Mouse (Mus musculus): ENCODE measurements around the gene Gm45711. TPM values are rescaled to one million over a fixed set of nuclear protein-coding genes. Genes with fewer than 3 reads are reported as not detected.
A peak's percentile ranks its signal among the peaks of the same experiment; 100 is the strongest.

Gene Gm45711
- total and polyA plus RNA-seq, 3 experiments = not detected

DNA sequence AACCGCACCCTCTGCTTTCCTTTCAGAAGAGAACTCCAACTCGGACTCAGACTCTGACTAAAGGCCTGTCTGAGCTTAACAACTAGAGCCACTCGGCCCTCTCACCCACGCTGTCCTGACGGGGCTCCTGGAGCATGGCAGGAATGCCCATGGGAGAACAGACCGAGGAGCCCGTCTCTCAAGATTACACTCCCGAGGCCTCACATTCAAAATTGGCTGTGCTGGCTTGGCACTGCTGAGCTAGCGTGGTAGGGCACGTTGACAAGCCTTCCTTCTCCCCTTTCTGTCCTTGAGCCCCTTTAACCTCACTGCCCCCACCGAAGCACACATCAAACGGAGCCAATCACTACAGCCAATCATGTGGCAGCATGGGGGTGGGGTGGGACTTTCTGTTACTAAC, 36.8 kb upstream of the Gm45711 start:
- Histone ChIP-seq H3K4me1 (ENCODE audit: control insufficient read depth, insufficient read depth, low read length) (no peaks in the 10 kb centered on the region), H3K27ac (no peak overlapping the region), H3K27me3 (ENCODE audit: control insufficient read depth, insufficient read depth, low read length) (no peaks in the 10 kb centered on the region), H3K36me3 (ENCODE audit: control insufficient read depth, insufficient read depth, low read length) (no peaks in the 10 kb centered on the region), H3K4me3 (no peak overlapping the region), H3K9ac (ENCODE audit: low read depth, low read length) (no peak overlapping the region), H3K79me2 (replicated peaks; ENCODE audit: control insufficient read depth, insufficient read depth, low read length) (no peaks in the 10 kb centered on the region)
- intact Hi-C loops (cut with DNase I) = loop anchor here (5.0 kb wide), 1 partner anchor 166 kb away; no protein-coding TSS in a partner anchor
- WGBS = 42% methylated on average over 12 of the region's 12 CpGs
- DNase-seq = no peak
- no peak for TF ChIP-seq EP300 (IDR thresholded peaks at IDR 0.05; ENCODE audit: insufficient read depth, low read depth, low read length)
- TF ChIP-seq CTCF (IDR thresholded peaks at IDR 0.05) = no peak
- TF ChIP-seq POLR2A (IDR thresholded peaks at IDR 0.05; ENCODE audit: insufficient read depth, low read depth, low read length) = no peak

DNA sequence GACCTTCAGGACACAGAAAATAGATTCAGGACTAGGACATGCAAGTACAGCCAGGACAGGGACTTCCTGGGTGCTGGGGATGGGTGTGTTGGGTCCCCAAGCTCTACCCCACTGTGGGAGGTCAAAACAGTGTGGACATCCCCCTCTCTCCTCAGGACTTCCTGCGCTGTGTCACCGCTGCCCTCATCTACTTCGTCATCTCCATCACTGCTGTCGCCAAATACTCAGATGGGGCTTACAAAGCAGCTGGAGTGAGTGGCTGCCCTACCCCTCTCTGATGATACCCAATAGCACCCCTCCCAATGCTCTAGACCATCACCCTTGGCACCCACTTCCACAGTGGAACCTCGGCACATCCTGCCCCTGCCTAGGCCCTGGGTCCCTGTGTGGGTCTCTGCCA, 34.7 kb upstream of the Gm45711 start:
- no peaks in the 10 kb centered on the region for H3K79me2 ChIP-seq (replicated peaks; ENCODE audit: control insufficient read depth, insufficient read depth, low read length)
- H3K9ac ChIP-seq (ENCODE audit: low read depth, low read length) = no peak overlapping the region
- intact Hi-C loops (cut with DNase I) = loop anchor here (1.0 to 5.0 kb wide), 8 partner anchors 30 to 227 kb away; partner anchors contain the start of genes Car7, Cmtm4, Dync1li2 and Nae1
- H3K27ac ChIP-seq = no peak overlapping the region
- WGBS = 79% methylated on average over 5 of the region's 5 CpGs
- no peak overlapping the region for H3K4me3 ChIP-seq
- H3K4me1 ChIP-seq (ENCODE audit: control insufficient read depth, insufficient read depth, low read length) = peaks cover 2% of the 10 kb centered on the region; the same call in 1 of the 2 replicates
- no peaks in the 10 kb centered on the region for H3K27me3 ChIP-seq (ENCODE audit: control insufficient read depth, insufficient read depth, low read length)
- H3K36me3 ChIP-seq (ENCODE audit: control insufficient read depth, insufficient read depth, low read length) = no peaks in the 10 kb centered on the region
- TF ChIP-seq EP300 (IDR thresholded peaks at IDR 0.05; ENCODE audit: insufficient read depth, low read depth, low read length) (no peak), CTCF (IDR thresholded peaks at IDR 0.05) (no peak), POLR2A (IDR thresholded peaks at IDR 0.05; ENCODE audit: insufficient read depth, low read depth, low read length) (no peak)
- DNase-seq = no peak

DNA sequence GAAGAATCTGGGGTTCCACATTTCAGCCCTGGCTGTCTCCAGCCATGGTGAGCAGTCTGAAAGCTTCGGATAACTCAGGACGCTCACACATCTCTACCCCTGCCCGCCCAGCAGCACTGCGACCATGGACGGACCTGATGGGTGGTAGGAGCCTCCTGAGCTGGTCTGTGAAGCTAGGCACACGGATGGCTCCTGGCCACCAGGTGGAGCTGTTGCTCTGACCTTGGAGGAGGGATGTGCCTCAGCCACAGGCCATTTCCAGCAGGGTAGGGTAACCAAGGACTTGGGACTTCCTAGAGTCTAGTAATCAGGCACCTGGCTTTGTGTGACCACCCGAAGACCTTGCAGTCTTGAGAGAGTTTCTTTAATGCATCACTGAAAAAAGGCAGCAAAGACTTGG, 34.1 kb upstream of the Gm45711 start:
- Histone ChIP-seq H3K36me3 (ENCODE audit: control insufficient read depth, insufficient read depth, low read length) (no peaks in the 10 kb centered on the region), H3K4me1 (ENCODE audit: control insufficient read depth, insufficient read depth, low read length) (peaks cover 2% of the 10 kb centered on the region; the same call in 1 of the 2 replicates), H3K4me3 (no peak overlapping the region), H3K9ac (ENCODE audit: low read depth, low read length) (no peak overlapping the region), H3K79me2 (replicated peaks; ENCODE audit: control insufficient read depth, insufficient read depth, low read length) (no peaks in the 10 kb centered on the region), H3K27me3 (ENCODE audit: control insufficient read depth, insufficient read depth, low read length) (no peaks in the 10 kb centered on the region), H3K27ac (no peak overlapping the region)
- intact Hi-C loops (cut with DNase I) = loop anchor here (1.0 to 5.0 kb wide), 7 partner anchors 31 to 227 kb away; partner anchors contain the start of genes Car7, Cmtm4, Dync1li2 and Nae1
- peak; percentile 86 to 91 for DNase-seq
- 0 out of 2 replicates have a peak, but pooled peaks have one; percentile 24 for TF ChIP-seq POLR2A (IDR thresholded peaks at IDR 0.05; ENCODE audit: insufficient read depth, low read depth, low read length)
- peak; percentile 90 for TF ChIP-seq EP300 (IDR thresholded peaks at IDR 0.05; ENCODE audit: insufficient read depth, low read depth, low read length)
- TF ChIP-seq CTCF (IDR thresholded peaks at IDR 0.05) = peak; percentile 95
- 17% methylated on average over 7 of the region's 7 CpGs for WGBS

DNA sequence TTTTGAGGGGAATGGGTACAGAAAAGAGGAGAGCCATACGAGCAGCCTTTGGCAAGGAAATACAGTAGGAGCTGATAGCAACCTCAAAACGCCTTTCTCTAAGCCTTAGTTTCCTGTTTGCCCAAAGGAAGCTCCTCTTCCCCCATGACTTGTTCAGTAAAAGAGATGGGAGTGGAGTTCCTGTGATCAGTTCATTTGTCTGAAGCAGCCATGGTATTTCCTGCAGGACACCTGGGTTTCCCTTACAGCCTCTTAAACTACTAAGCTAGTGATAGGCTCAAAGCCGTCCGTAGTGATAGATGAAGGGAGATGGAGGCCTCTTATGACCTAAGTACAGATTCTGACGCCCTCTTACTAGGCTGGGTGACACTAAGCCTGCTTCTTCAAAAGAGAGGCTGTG, 32.5 kb upstream of the Gm45711 start:
- Histone ChIP-seq H3K27ac (peak overlapping the region; percentile 9; the same call in 1 of the 2 replicates), H3K36me3 (ENCODE audit: control insufficient read depth, insufficient read depth, low read length) (no peaks in the 10 kb centered on the region), H3K79me2 (replicated peaks; ENCODE audit: control insufficient read depth, insufficient read depth, low read length) (no peaks in the 10 kb centered on the region), H3K9ac (ENCODE audit: low read depth, low read length) (no peak overlapping the region), H3K4me3 (no peak overlapping the region), H3K27me3 (ENCODE audit: control insufficient read depth, insufficient read depth, low read length) (no peaks in the 10 kb centered on the region), H3K4me1 (ENCODE audit: control insufficient read depth, insufficient read depth, low read length) (peaks cover 2% of the 10 kb centered on the region; the same call in 1 of the 2 replicates)
- 45% methylated on average over 5 of the region's 5 CpGs for WGBS
- intact Hi-C loops (cut with DNase I) = loop anchor here (5.0 kb wide), 2 partner anchors 190 to 195 kb away; partner anchors contain the start of genes Car7 and Nae1
- no peak for DNase-seq
- TF ChIP-seq CTCF (IDR thresholded peaks at IDR 0.05) (no peak), EP300 (IDR thresholded peaks at IDR 0.05; ENCODE audit: insufficient read depth, low read depth, low read length) (no peak), POLR2A (IDR thresholded peaks at IDR 0.05; ENCODE audit: insufficient read depth, low read depth, low read length) (no peak)

DNA sequence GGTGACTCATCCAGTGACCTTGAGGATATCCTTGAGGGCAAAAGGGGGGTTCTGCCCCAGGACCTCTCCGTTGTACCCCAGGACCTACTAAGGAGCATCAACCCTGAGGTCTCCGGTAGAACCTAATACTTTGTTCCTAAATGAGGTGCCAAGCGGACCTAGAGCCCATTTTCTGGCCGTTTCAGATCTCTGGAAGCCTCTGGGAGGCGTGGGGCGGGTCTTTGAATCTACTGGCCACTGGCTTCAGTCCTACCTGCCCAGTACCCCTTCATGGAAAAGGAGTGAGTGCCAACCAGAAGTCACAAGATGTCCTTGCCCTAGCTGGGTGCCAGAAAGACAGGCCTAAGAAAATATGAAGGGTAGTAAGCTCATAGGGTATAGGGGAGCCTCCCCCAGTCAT, 31.8 kb upstream of the Gm45711 start:
- Histone ChIP-seq H3K27me3 (ENCODE audit: control insufficient read depth, insufficient read depth, low read length) (no peaks in the 10 kb centered on the region), H3K9ac (ENCODE audit: low read depth, low read length) (peak overlapping the region; percentile 76; the same call in 1 of the 2 replicates), H3K4me3 (peak overlapping the region; percentile 77; the same call in 1 of the 2 replicates), H3K27ac (peak overlapping the region; percentile 97), H3K4me1 (ENCODE audit: control insufficient read depth, insufficient read depth, low read length) (peaks cover 2% of the 10 kb centered on the region; the same call in 1 of the 2 replicates), H3K79me2 (replicated peaks; ENCODE audit: control insufficient read depth, insufficient read depth, low read length) (no peaks in the 10 kb centered on the region), H3K36me3 (ENCODE audit: control insufficient read depth, insufficient read depth, low read length) (no peaks in the 10 kb centered on the region)
- WGBS = 43% methylated on average over 6 of the region's 6 CpGs
- intact Hi-C loops (cut with DNase I) = loop anchor here (1.0 to 5.0 kb wide), 3 partner anchors 93 to 194 kb away; partner anchors contain the start of genes Car7, Nae1 and Tk2
- TF ChIP-seq POLR2A (IDR thresholded peaks at IDR 0.05; ENCODE audit: insufficient read depth, low read depth, low read length) (no peak), CTCF (IDR thresholded peaks at IDR 0.05) (no peak), EP300 (IDR thresholded peaks at IDR 0.05; ENCODE audit: insufficient read depth, low read depth, low read length) (no peak)
- no peak for DNase-seq

DNA sequence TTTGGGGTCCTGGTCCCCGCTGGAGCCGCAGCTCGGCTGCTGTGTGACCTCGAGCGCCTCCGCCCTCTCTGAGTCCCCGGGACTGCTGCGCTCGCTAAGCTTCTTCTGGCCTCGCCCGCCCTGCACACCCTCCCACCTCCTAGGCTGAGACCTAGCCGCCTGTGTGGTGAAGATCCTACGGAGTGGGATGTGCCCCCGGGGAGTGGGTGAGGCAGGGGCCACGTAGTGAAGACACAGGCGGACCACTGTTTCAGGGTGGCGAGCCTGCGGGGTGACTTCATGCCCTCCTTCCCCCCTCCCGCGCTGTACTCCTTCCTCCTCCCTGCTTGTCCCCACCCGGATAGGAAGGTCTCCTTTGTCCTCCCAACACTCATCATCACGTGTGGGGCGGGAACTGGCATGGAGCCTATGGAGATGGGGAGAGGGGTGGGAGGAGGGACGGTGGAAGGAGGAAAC, 31.3 kb upstream of the Gm45711 start:
- Histone ChIP-seq H3K36me3 (ENCODE audit: control insufficient read depth, insufficient read depth, low read length) (no peaks in the 10 kb centered on the region), H3K4me3 (peak overlapping the region; percentile 77), H3K79me2 (replicated peaks; ENCODE audit: control insufficient read depth, insufficient read depth, low read length) (no peaks in the 10 kb centered on the region), H3K4me1 (ENCODE audit: control insufficient read depth, insufficient read depth, low read length) (peaks cover 2% of the 10 kb centered on the region; the same call in 1 of the 2 replicates), H3K27me3 (ENCODE audit: control insufficient read depth, insufficient read depth, low read length) (no peaks in the 10 kb centered on the region), H3K27ac (peak overlapping the region; percentile 97), H3K9ac (ENCODE audit: low read depth, low read length) (peak overlapping the region; percentile 76)
- TF ChIP-seq CTCF (IDR thresholded peaks at IDR 0.05) = no peak
- peak; percentile 69 for TF ChIP-seq POLR2A (IDR thresholded peaks at IDR 0.05; ENCODE audit: insufficient read depth, low read depth, low read length)
- peak; percentile 69; the same call in 1 of the 2 replicates for TF ChIP-seq EP300 (IDR thresholded peaks at IDR 0.05; ENCODE audit: insufficient read depth, low read depth, low read length)
- intact Hi-C loops (cut with DNase I) = loop anchor here (1.0 to 5.0 kb wide), 3 partner anchors 93 to 194 kb away; partner anchors contain the start of genes Car7, Nae1 and Tk2
- peak; percentile 82 to 84 for DNase-seq
- 5% methylated on average over 24 of the region's 24 CpGs for WGBS
